Mouse (Mus musculus) right cerebral cortex, postnatal 36 days (tissue): ENCODE measurements around the gene Prg3.

Experiments used
- DNase-seq, 2 experiments: peaks; one replicate each; pipeline ENCODE4 v3.0.0; 2022; ENCODE audit warnings: low spot score in 2 of 2, mixed read lengths in 1 of 2

Prg3 gene

GRCm38 (mm10) chr2:84987930-84988329 is at the start of gene Prg3:
Prg3 (plus strand) TSS chr2:84988215.
- no peak for DNase-seq

- DNase-seq: no peak
Measured at GRCm38 (mm10) chr2:84938249-84938946, 49.6 kb upstream of the Prg3 start.

- no peak for DNase-seq
Measured at GRCm38 (mm10) chr2:84939306-84939705, 48.7 kb upstream of the Prg3 start.

GRCm38 (mm10) chr2:84939711-84940110 is 48.3 kb upstream of the Prg3 start:
- no peak for DNase-seq

- no peak for DNase-seq
Measured at GRCm38 (mm10) chr2:84941332-84941731, 46.7 kb upstream of the Prg3 start.

- no peak for DNase-seq
Measured at GRCm38 (mm10) chr2:84941795-84942194, 46.2 kb upstream of the Prg3 start.

GRCm38 (mm10) chr2:84947154-84947771 is 40.8 kb upstream of the Prg3 start:
- no peak for DNase-seq

- no peak for DNase-seq
Measured at GRCm38 (mm10) chr2:84948252-84948651, 39.8 kb upstream of the Prg3 start.

GRCm38 (mm10) chr2:84948721-84949120 is 39.3 kb upstream of the Prg3 start:
- no peak for DNase-seq

- DNase-seq: no peak
Measured at GRCm38 (mm10) chr2:84951027-84951426, 37.0 kb upstream of the Prg3 start.

- no peak for DNase-seq
Measured at GRCm38 (mm10) chr2:84952251-84952650, 35.8 kb upstream of the Prg3 start.

- DNase-seq: no peak
Measured at GRCm38 (mm10) chr2:84952693-84953092, 35.3 kb upstream of the Prg3 start.

GRCm38 (mm10) chr2:84955435-84955834 is 32.6 kb upstream of the Prg3 start:
- DNase-seq: no peak

- peak in 1 of 2 experiments; percentile 10 for DNase-seq
Measured at GRCm38 (mm10) chr2:84956274-84956673, 31.7 kb upstream of the Prg3 start.

GRCm38 (mm10) chr2:84958588-84959264 is 29.3 kb upstream of the Prg3 start:
- no peak for DNase-seq

GRCm38 (mm10) chr2:84961300-84961699 is 26.7 kb upstream of the Prg3 start:
- no peak for DNase-seq

- DNase-seq: no peak
Measured at GRCm38 (mm10) chr2:84961901-84962300, 26.1 kb upstream of the Prg3 start.

- no peak for DNase-seq
Measured at GRCm38 (mm10) chr2:84962906-84963507, 25.0 kb upstream of the Prg3 start.

- DNase-seq: no peak
Measured at GRCm38 (mm10) chr2:84964111-84964801, 23.8 kb upstream of the Prg3 start.

GRCm38 (mm10) chr2:84967318-84967991 is 20.6 kb upstream of the Prg3 start:
- no peak for DNase-seq

GRCm38 (mm10) chr2:84975580-84975979 is 12.4 kb upstream of the Prg3 start:
- DNase-seq: no peak
